ENCODE assay signal across 16 mouse cellular contexts in the genomic region with DNA sequence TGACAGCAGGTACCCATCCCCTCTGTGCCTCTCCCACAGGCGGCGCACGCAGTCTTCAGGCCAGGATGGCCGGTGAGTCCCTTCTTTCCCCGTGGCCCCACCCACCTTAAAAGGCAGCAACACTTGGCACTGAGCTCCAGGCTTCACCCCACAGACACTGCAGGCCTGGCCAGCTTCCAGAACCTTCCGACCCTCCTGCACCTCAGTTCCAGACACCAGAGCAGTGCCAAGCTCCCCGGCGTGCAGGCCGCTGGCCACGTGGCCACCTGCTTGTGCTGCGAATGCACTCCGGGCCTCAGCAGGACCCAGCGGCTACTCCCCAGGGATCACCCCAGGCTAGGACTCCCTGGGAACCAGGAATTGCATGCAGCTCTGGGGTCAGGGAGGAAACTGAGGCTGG. TPM values are rescaled to one million over a fixed set of nuclear protein-coding genes. Genes with fewer than 3 reads are reported as not detected.
"Had no signal": no experiment of that assay in that cellular context is flagged by ENCODE, and none has a peak within 500 bp of the region (broad histone marks: within the 10 kb centered on the region; RNA-seq: fewer than 3 reads in every experiment).

No protein-coding gene starts in this region.

- H3K9me3 ChIP-seq: kidney, embryonic 15.5 days; liver, embryonic 13.5 days; midbrain, embryonic 13.5 days had no signal

- H3K27me3 ChIP-seq: kidney, embryonic 15.5 days; liver, embryonic 13.5 days; midbrain, embryonic 13.5 days had no signal

- DNase-seq: kidney, postnatal 10 days; kidney, postnatal 36 days; layer of hippocampus, postnatal 36 days; liver, embryonic 13.5 days; lung, adult 2 months; thymus, adult 2 months; thymus, postnatal 25 days had no signal

- H3K4me3 ChIP-seq: kidney, embryonic 15.5 days; left cerebral cortex, adult 2 months; liver, embryonic 13.5 days; midbrain, embryonic 13.5 days had no signal

- H3K4me2 ChIP-seq: kidney, embryonic 15.5 days; liver, embryonic 13.5 days; midbrain, embryonic 13.5 days had no signal

- ATAC-seq: midbrain, embryonic 13.5 days; midbrain, embryonic 16.5 days had no signal

- H3K9ac ChIP-seq: kidney, embryonic 15.5 days; liver, embryonic 13.5 days; midbrain, embryonic 13.5 days had no signal

- H3K27ac ChIP-seq: kidney, embryonic 15.5 days; left cerebral cortex, adult 2 months; liver, embryonic 13.5 days; macrophage; midbrain, embryonic 13.5 days had no signal

RNA-seq across cellular contexts. Expression of a gene that starts 14.9 kb away (rescaled TPM):
- polyA plus RNA-seq: macrophage had no signal

RNA-seq across cellular contexts. Expression of a gene that starts 29.5 kb away (rescaled TPM):
- total RNA-seq: megakaryocyte, adult 5-6 weeks had no signal
- polyA plus RNA-seq: kidney, embryonic 15.5 days; limb, embryonic 11.5 days; liver, embryonic 13.5 days; liver, embryonic 16.5 days; macrophage; midbrain, embryonic 13.5 days; midbrain, embryonic 16.5 days; neural tube, embryonic 11.5 days had no signal
